9 mouse cellular contexts compared by ENCODE assay signal in the genomic region with DNA sequence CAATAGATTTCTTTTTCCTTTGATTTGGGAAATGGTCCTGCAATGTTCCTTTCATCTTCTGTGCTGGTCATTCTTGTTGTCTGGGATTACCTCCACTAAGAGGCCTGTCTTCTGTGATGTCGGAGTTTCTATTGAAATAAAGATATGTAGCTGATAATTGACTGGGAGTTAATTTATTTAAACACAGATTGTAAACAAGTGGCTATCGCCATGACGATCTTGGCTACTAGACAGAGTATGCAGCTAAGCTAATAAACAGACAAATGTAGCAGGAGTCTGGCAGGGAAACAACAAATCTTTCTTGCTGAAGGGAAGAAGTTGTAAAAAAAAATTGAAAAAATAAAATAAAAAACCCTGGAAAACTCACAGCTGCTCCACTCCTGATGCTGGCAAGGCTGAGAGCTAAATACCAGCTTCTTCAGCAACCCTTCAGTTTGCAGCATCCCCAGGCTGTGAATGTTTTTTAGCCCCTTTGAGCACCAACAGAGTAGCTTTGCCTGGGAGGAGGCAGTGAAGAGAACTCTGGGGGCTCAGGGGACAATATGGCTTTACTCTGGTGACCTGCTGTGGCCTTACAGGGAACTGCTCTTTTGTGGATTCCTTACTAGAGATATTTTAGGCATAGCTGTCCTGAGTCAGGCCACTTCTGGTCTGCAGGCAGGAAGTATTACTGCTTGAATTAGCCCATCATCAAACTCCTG.
A peak's percentile ranks its signal among the peaks of the same experiment; 100 is the strongest.
DNase-seq lines count a peak whose midpoint lies in the region; ATAC-seq and TF ChIP-seq lines count a peak whose summit lies in the region.
"Had no signal": no experiment of that assay in that cellular context is flagged by ENCODE, and none has a peak within 500 bp of the region (broad histone marks: within the 10 kb centered on the region; RNA-seq: fewer than 3 reads in every experiment).

No protein-coding gene starts in this region.

- 12% methylated on average over 3 of the region's 3 CpGs for WGBS in lung, embryonic 15.5 days
- WGBS in heart, postnatal 0 days: 50% methylated on average over 3 of the region's 3 CpGs
- 8% methylated on average over 3 of the region's 3 CpGs for WGBS in neural tube, embryonic 12.5 days

- H3K4me2 ChIP-seq in lung, embryonic 15.5 days: no peak overlapping the region
- H3K4me2 ChIP-seq in heart, postnatal 0 days (ENCODE audit: low read depth, low read length): no peak overlapping the region
- H3K4me2 ChIP-seq in neural tube, embryonic 12.5 days (replicated peaks): no peak overlapping the region

- TF ChIP-seq CTCF in heart, postnatal 0 days (IDR thresholded peaks at IDR 0.05; ENCODE audit: low read depth): peak; percentile 44

- no peaks in the 10 kb centered on the region for H3K27me3 ChIP-seq in lung, embryonic 15.5 days
- H3K27me3 ChIP-seq in heart, postnatal 0 days (ENCODE audit: control insufficient read depth, insufficient read depth, low read length): no peaks in the 10 kb centered on the region
- no peaks in the 10 kb centered on the region for H3K27me3 ChIP-seq in neural tube, embryonic 12.5 days (replicated peaks)

- peak overlapping the region; percentile 6; the same call in 1 of the 2 replicates for H3K27ac ChIP-seq in lung, embryonic 15.5 days
- no peak overlapping the region for H3K27ac ChIP-seq in heart, postnatal 0 days (ENCODE audit: low read depth)
- no peak overlapping the region for H3K27ac ChIP-seq in neural tube, embryonic 12.5 days

- no peak overlapping the region for H3K4me3 ChIP-seq in lung, embryonic 15.5 days
- no peak overlapping the region for H3K4me3 ChIP-seq in heart, postnatal 0 days (ENCODE audit: low read depth, low read length)
- H3K4me3 ChIP-seq in neural tube, embryonic 12.5 days: no peak overlapping the region
- H3K4me3 ChIP-seq: myocyte had no signal

- no peaks in the 10 kb centered on the region for H3K36me3 ChIP-seq in lung, embryonic 15.5 days
- no peaks in the 10 kb centered on the region for H3K36me3 ChIP-seq in heart, postnatal 0 days (replicated peaks; ENCODE audit: control insufficient read depth, insufficient read depth, low read length)
- H3K36me3 ChIP-seq in neural tube, embryonic 12.5 days: no peaks in the 10 kb centered on the region

- TF ChIP-seq EP300 in heart, postnatal 0 days (IDR thresholded peaks at IDR 0.05; ENCODE audit: low read depth): no peak

- no peaks in the 10 kb centered on the region for H3K9me3 ChIP-seq in lung, embryonic 15.5 days
- H3K9me3 ChIP-seq in heart, postnatal 0 days (replicated peaks; ENCODE audit: control insufficient read depth, low read length): no peaks in the 10 kb centered on the region
- no peaks in the 10 kb centered on the region for H3K9me3 ChIP-seq in neural tube, embryonic 12.5 days

- H3K4me1 ChIP-seq in lung, embryonic 15.5 days: peaks cover 9% of the 10 kb centered on the region
- H3K4me1 ChIP-seq in heart, postnatal 0 days (ENCODE audit: control insufficient read depth, insufficient read depth): peaks cover 6% of the 10 kb centered on the region; the same call in 1 of the 2 replicates
- H3K4me1 ChIP-seq in neural tube, embryonic 12.5 days: no peaks in the 10 kb centered on the region

- no peak for DNase-seq in lung, postnatal 25 days (ENCODE audit: low spot score)
- DNase-seq in cerebellum, adult 9-11 months: peak; percentile 41
- peak; percentile 29 for DNase-seq in heart, postnatal 0 days (ENCODE audit: low spot score)
- peak; percentile 32 for DNase-seq in kidney, postnatal 10 days
- DNase-seq in urinary bladder, postnatal 25 days (ENCODE audit: low spot score): no peak
- no peak for DNase-seq in urinary bladder, adult 18-20 months (ENCODE audit: low spot score in 2 of 2)

- H3K9ac ChIP-seq in lung, embryonic 15.5 days: no peak overlapping the region
- no peak overlapping the region for H3K9ac ChIP-seq in heart, postnatal 0 days (replicated peaks; ENCODE audit: low read depth, low read length)
- no peak overlapping the region for H3K9ac ChIP-seq in neural tube, embryonic 12.5 days

- no peak for ATAC-seq in lung, embryonic 15.5 days (ENCODE audit: borderline replicate concordance, extremely low read depth, low FRiP score, low TSS enrichment)
- ATAC-seq in heart, postnatal 0 days (ENCODE audit: insufficient read depth, low read depth): peak; percentile 58
- ATAC-seq in neural tube, embryonic 12.5 days (ENCODE audit: low FRiP score, low read depth): 0 out of 2 replicates have a peak, but pooled peaks have one; percentile 33

Comparison
In these comparisons a context has a peak if more than half of its experiments do, and no peak if none do; other contexts are left out.
1. DNase-seq: peak in cerebellum, adult 9-11 months (single experiment), heart, postnatal 0 days (single experiment) and kidney, postnatal 10 days (single experiment); none in lung, postnatal 25 days (single experiment), urinary bladder, postnatal 25 days (single experiment) and urinary bladder, adult 18-20 months (0 of 2).